Mouse (Mus musculus): ENCODE results near the gene Blmh.

The Blmh gene

GRCm38 (mm10) chr11:76924759-76925236, at the start of gene Blmh:
Gene Blmh (plus strand): TSS chr11:76924809.
- no peak for DNase-seq (ENCODE audit: low read depth, low spot score)

GRCm38 (mm10) chr11:76879816-76880215, 44.8 kb upstream of the Blmh start:
- DNase-seq (ENCODE audit: low read depth, low spot score): no peak

GRCm38 (mm10) chr11:76884451-76884850, 40.2 kb upstream of the Blmh start:
- DNase-seq (ENCODE audit: low read depth, low spot score): no peak

GRCm38 (mm10) chr11:76889339-76890164, 35.1 kb upstream of the Blmh start:
- no peak for DNase-seq (ENCODE audit: low read depth, low spot score)

- no peak for DNase-seq (ENCODE audit: low read depth, low spot score)
These were observed 33.4 kb upstream of the Blmh start for GRCm38 (mm10) chr11:76891171-76891570.

- DNase-seq (ENCODE audit: low read depth, low spot score): no peak
These were observed 32.8 kb upstream of the Blmh start for GRCm38 (mm10) chr11:76891738-76892349.

- no peak for DNase-seq (ENCODE audit: low read depth, low spot score)
These were observed 31.6 kb upstream of the Blmh start for GRCm38 (mm10) chr11:76892972-76893371.

GRCm38 (mm10) chr11:76893570-76893969, 31.0 kb upstream of the Blmh start:
- peak; percentile 36 for DNase-seq (ENCODE audit: low read depth, low spot score)

- peak; percentile 81 for DNase-seq (ENCODE audit: low read depth, low spot score)
These were observed 30.4 kb upstream of the Blmh start for GRCm38 (mm10) chr11:76894240-76894639.

GRCm38 (mm10) chr11:76896360-76896759, 28.2 kb upstream of the Blmh start:
- DNase-seq (ENCODE audit: low read depth, low spot score): no peak

GRCm38 (mm10) chr11:76897126-76897525, 27.5 kb upstream of the Blmh start:
- DNase-seq (ENCODE audit: low read depth, low spot score): peak; percentile 34

- peak; percentile 69 for DNase-seq (ENCODE audit: low read depth, low spot score)
These were observed 26.7 kb upstream of the Blmh start for GRCm38 (mm10) chr11:76897871-76898270.

- peak; percentile 53 for DNase-seq (ENCODE audit: low read depth, low spot score)
These were observed 25.9 kb upstream of the Blmh start for GRCm38 (mm10) chr11:76898751-76899150.

GRCm38 (mm10) chr11:76899758-76900738, 24.6 kb upstream of the Blmh start:
- peak; percentile 69 for DNase-seq (ENCODE audit: low read depth, low spot score)

GRCm38 (mm10) chr11:76901579-76902361, 22.8 kb upstream of the Blmh start, which contains the start of gene Tmigd1:
Gene Tmigd1 (plus strand): TSS chr11:76902159.
- no peak for DNase-seq (ENCODE audit: low read depth, low spot score)

GRCm38 (mm10) chr11:76904340-76904739, 20.3 kb upstream of the Blmh start:
- DNase-seq (ENCODE audit: low read depth, low spot score): no peak

GRCm38 (mm10) chr11:76908651-76909050, 16.0 kb upstream of the Blmh start:
- no peak for DNase-seq (ENCODE audit: low read depth, low spot score)

GRCm38 (mm10) chr11:76911325-76912054, 13.1 kb upstream of the Blmh start:
- peak; percentile 70 for DNase-seq (ENCODE audit: low read depth, low spot score)

GRCm38 (mm10) chr11:76912055-76912395, 12.6 kb upstream of the Blmh start:
- peak; percentile 87 for DNase-seq (ENCODE audit: low read depth, low spot score)

- DNase-seq (ENCODE audit: low read depth, low spot score): peak; percentile 61
These were observed 10.2 kb upstream of the Blmh start for GRCm38 (mm10) chr11:76914366-76914765.
